Mouse (Mus musculus): ENCODE data around the gene Spata9.

Gene Spata9

GRCm38 (mm10) chr13:75992169-75993028 lies 25.4 kb downstream of the Spata9 start:
- no peak for DNase-seq

DNA sequence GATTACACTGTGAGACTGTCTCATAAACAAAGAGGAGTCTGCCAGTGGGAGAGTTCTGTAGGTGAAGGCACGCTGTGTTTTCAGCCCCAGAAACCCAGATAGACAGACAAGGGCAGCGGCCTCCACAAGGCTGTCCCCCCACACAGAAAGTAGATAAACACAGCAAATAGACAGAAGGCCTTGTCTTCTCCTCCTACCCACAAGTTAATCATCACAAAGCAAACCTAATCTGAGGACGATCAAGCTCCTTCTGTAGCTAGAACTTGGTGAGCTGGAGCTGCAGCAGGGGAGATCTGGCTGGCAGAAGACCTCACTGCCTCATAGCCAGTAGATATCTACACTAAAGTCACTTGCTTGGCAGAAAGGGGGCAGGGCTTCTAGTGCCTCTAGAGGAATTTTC lies 36.3 kb downstream of the Spata9 start:
- no peak for DNase-seq

GRCm38 (mm10) chr13:76014511-76014910 lies 47.6 kb downstream of the Spata9 start:
- DNase-seq: no peak

- DNase-seq: no peak
Measured at GRCm38 (mm10) chr13:76017465-76017864, 50.5 kb downstream of the Spata9 start.

DNA sequence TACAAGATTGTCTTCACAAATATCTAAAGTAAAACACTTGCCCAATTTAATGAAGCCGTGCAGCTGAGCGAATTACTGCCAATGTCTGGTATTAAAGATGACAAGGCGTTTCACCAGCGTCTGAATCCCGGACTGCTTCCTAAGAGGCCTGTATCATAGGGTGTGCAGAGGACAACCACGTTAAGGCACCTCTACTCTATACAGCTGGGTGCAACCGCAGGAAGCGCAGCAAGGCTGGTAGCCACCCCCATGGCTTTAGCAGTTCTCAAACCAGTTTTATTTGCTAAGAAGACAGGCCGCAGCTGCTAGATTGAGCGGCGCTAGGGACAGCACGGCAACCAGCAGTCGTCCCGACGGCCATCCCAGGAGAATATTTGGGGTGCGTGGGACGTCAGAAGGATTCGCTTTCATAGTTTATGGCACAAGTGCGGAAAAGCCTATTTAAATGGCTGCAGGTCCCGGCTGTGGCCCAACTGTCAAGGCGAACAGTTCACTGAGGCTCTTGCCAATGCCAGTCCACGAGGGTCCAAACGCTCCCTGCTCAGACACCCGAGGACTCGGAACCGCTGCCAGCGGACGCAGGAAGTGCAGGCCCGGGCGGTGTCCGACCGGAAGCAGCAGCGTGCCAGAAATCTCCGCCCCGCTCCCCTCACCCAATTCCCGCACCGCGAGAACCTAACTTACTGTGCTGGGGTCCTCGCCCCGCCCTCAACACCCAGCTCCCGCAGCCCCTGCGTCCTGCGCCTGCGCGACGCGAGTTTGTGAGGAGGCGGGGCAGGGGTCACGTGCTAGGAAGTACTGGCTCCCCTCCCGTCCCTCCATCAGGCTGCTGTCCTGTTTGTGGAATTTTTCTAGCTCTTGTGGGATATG lies 51.3 kb downstream of the Spata9 start, which contains the start of gene Rfesd:
Rfesd (minus strand) TSS at position 746 of the 870 bp plus-strand sequence.
- DNase-seq: peak; percentile 97

- DNase-seq: peak; percentile 12
Measured at GRCm38 (mm10) chr13:76018844-76019400, 52.0 kb downstream of the Spata9 start.

DNA sequence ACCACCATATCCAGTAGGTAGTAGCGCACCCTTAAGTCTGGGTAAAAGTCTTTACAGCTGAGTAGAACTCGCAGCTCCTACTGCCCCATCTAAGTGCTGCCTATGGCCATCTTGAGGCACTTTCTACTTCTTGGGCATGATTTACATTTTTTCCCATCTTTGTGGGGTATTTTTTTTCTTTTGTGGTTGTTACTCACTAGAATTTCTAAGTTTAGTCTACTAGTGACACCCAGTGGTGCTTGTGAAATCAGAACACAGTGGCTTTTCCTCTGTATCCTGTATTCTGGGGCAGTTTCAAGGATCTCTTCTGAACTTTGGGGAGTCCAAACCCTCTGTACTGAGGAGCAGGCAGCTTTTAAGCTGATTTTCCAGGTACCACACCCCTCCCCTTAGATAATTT lies 54.8 kb downstream of the Spata9 start:
- DNase-seq: no peak

GRCm38 (mm10) chr13:76024588-76024987 lies 57.6 kb downstream of the Spata9 start:
- no peak for DNase-seq

GRCm38 (mm10) chr13:76042455-76042854 lies 75.5 kb downstream of the Spata9 start:
- DNase-seq: no peak

GRCm38 (mm10) chr13:76044971-76045370 lies 78.0 kb downstream of the Spata9 start:
- no peak for DNase-seq

Measured in cerebellum, adult 9-11 months (tissue).